Mouse (Mus musculus) spleen, postnatal 4 days (tissue): ENCODE results near the gene Setdb1.

Experiments used
- DNase-seq, 2 experiments: peaks; one replicate each; pipeline ENCODE4 v3.0.0; 2022; ENCODE audit warnings: low spot score in 2 of 2

The Setdb1 gene

GRCm38 (mm10) chr3:95319110-95319509 is 37.9 kb downstream of the Setdb1 start:
- no peak for DNase-seq

- DNase-seq = peak in 1 of 2 experiments; percentile 59
Observed at GRCm38 (mm10) chr3:95318548-95318947, 38.5 kb downstream of the Setdb1 start.

- peak; percentile 73 to 84 for DNase-seq
Observed at GRCm38 (mm10) chr3:95317414-95318080, 39.5 kb downstream of the Setdb1 start.

- DNase-seq = no peak
Observed at GRCm38 (mm10) chr3:95315844-95316550, 41.0 kb downstream of the Setdb1 start.

GRCm38 (mm10) chr3:95315094-95315843 is 41.7 kb downstream of the Setdb1 start:
- peak; percentile 95 to 97 for DNase-seq

GRCm38 (mm10) chr3:95314486-95315093 is 42.4 kb downstream of the Setdb1 start, which contains the start of gene Cers2:
Gene Cers2 (plus strand): TSS chr3:95314791.
- DNase-seq = no peak

GRCm38 (mm10) chr3:95314075-95314474 is 42.9 kb downstream of the Setdb1 start:
- DNase-seq = no peak

- DNase-seq = no peak
Observed at GRCm38 (mm10) chr3:95313476-95313875, 43.5 kb downstream of the Setdb1 start.

- peak; percentile 68 to 77 for DNase-seq
Observed at GRCm38 (mm10) chr3:95312623-95313022, 44.4 kb downstream of the Setdb1 start.

- DNase-seq = peak; percentile 72 to 82
Observed at GRCm38 (mm10) chr3:95310968-95311882, 45.8 kb downstream of the Setdb1 start.

- DNase-seq = no peak
Observed at GRCm38 (mm10) chr3:95310496-95310895, 46.5 kb downstream of the Setdb1 start.

GRCm38 (mm10) chr3:95307100-95307499 is 49.9 kb downstream of the Setdb1 start, which contains the start of gene Anxa9:
Gene Anxa9 (minus strand): TSS chr3:95307176.
- DNase-seq = no peak

- no peak for DNase-seq
Observed at GRCm38 (mm10) chr3:95306244-95306643, 50.8 kb downstream of the Setdb1 start.

GRCm38 (mm10) chr3:95301204-95301796 is 55.7 kb downstream of the Setdb1 start:
- no peak for DNase-seq

GRCm38 (mm10) chr3:95298018-95298417 is 59.0 kb downstream of the Setdb1 start:
- DNase-seq = no peak

GRCm38 (mm10) chr3:95296103-95296469 is 60.9 kb downstream of the Setdb1 start:
- peak; percentile 47 to 78 for DNase-seq

GRCm38 (mm10) chr3:95295321-95296102 is 61.5 kb downstream of the Setdb1 start:
- DNase-seq = no peak

- DNase-seq = no peak
Observed at GRCm38 (mm10) chr3:95294718-95295117, 62.3 kb downstream of the Setdb1 start.

- DNase-seq = no peak
Observed at GRCm38 (mm10) chr3:95294316-95294715, 62.7 kb downstream of the Setdb1 start.

GRCm38 (mm10) chr3:95293537-95293936 is 63.5 kb downstream of the Setdb1 start:
- no peak for DNase-seq
